Mouse (Mus musculus): ENCODE measurements at regions not wholly inside any gene's neighbourhood (a gene's known extent, or its start where the extent isn't known, plus 50 kb on each side); places are given as distances from the start of the nearest gene placed in this dataset.

GRCm38 (mm10) chr8:116096666-116097065 is 389.1 kb upstream of the Maf start:
- Histone ChIP-seq H3K4me3 (replicated peaks) (no peak overlapping the region), H3K27ac (no peak overlapping the region), H3K9me3 (no peaks in the 10 kb centered on the region), H3K4me2 (no peak overlapping the region), H3K27me3 (replicated peaks) (no peaks in the 10 kb centered on the region), H3K4me1 (no peaks in the 10 kb centered on the region), H3K36me3 (no peaks in the 10 kb centered on the region), H3K9ac (no peak overlapping the region)
- no peak; the same call in 1 of the 2 replicates for ATAC-seq (ENCODE audit: insufficient read depth, low FRiP score, low read depth)
- 17% methylated on average over 3 of the region's 3 CpGs for WGBS

GRCm38 (mm10) chr8:116083156-116083555 is 375.6 kb upstream of the Maf start:
- Histone ChIP-seq H3K27me3 (replicated peaks) (no peaks in the 10 kb centered on the region), H3K9ac (no peak overlapping the region), H3K36me3 (no peaks in the 10 kb centered on the region), H3K4me1 (peaks cover 6% of the 10 kb centered on the region), H3K4me3 (replicated peaks) (no peak overlapping the region), H3K9me3 (no peaks in the 10 kb centered on the region), H3K4me2 (no peak overlapping the region), H3K27ac (no peak overlapping the region)
- WGBS: 88% methylated on average over 2 of the region's 2 CpGs
- no peak for ATAC-seq (ENCODE audit: insufficient read depth, low FRiP score, low read depth)

GRCm38 (mm10) chr8:116078849-116079407 is 371.3 kb upstream of the Maf start:
- no peak overlapping the region for H3K4me2 ChIP-seq
- H3K9ac ChIP-seq: no peak overlapping the region
- 31% methylated on average over 5 of the region's 5 CpGs for WGBS
- peaks cover 6% of the 10 kb centered on the region for H3K4me1 ChIP-seq
- ATAC-seq (ENCODE audit: insufficient read depth, low FRiP score, low read depth): peak; percentile 56; the same call in 1 of the 2 replicates
- H3K36me3 ChIP-seq: no peaks in the 10 kb centered on the region
- H3K4me3 ChIP-seq (replicated peaks): no peak overlapping the region
- peak overlapping the region; percentile 35; the same call in 1 of the 2 replicates for H3K27ac ChIP-seq
- no peaks in the 10 kb centered on the region for H3K27me3 ChIP-seq (replicated peaks)
- no peaks in the 10 kb centered on the region for H3K9me3 ChIP-seq

GRCm38 (mm10) chr8:116071497-116071896 is 363.9 kb upstream of the Maf start:
- Histone ChIP-seq H3K4me3 (replicated peaks) (no peak overlapping the region), H3K27ac (no peak overlapping the region), H3K36me3 (no peaks in the 10 kb centered on the region), H3K27me3 (replicated peaks) (no peaks in the 10 kb centered on the region), H3K9me3 (no peaks in the 10 kb centered on the region), H3K4me1 (no peaks in the 10 kb centered on the region), H3K9ac (no peak overlapping the region), H3K4me2 (no peak overlapping the region)
- no peak for ATAC-seq (ENCODE audit: insufficient read depth, low FRiP score, low read depth)
- WGBS: 92% methylated on average over 7 of the region's 7 CpGs

- no peak overlapping the region for H3K4me2 ChIP-seq
- no peaks in the 10 kb centered on the region for H3K36me3 ChIP-seq
- H3K4me3 ChIP-seq (replicated peaks): no peak overlapping the region
- no peak overlapping the region for H3K9ac ChIP-seq
- no peak for ATAC-seq (ENCODE audit: insufficient read depth, low FRiP score, low read depth)
- H3K9me3 ChIP-seq: no peaks in the 10 kb centered on the region
- no peaks in the 10 kb centered on the region for H3K27me3 ChIP-seq (replicated peaks)
- no peak overlapping the region for H3K27ac ChIP-seq
- no peaks in the 10 kb centered on the region for H3K4me1 ChIP-seq
- 81% methylated on average over 3 of the region's 3 CpGs for WGBS
Observed at GRCm38 (mm10) chr8:116069538-116069937, 361.9 kb upstream of the Maf start.

GRCm38 (mm10) chr8:116067978-116068375 is 360.4 kb upstream of the Maf start:
- no peak overlapping the region for H3K4me3 ChIP-seq (replicated peaks)
- H3K36me3 ChIP-seq: no peaks in the 10 kb centered on the region
- no peak for ATAC-seq (ENCODE audit: insufficient read depth, low FRiP score, low read depth)
- H3K4me2 ChIP-seq: no peak overlapping the region
- WGBS: 90% methylated on average over 5 of the region's 5 CpGs
- H3K9me3 ChIP-seq: no peaks in the 10 kb centered on the region
- no peak overlapping the region for H3K9ac ChIP-seq
- H3K4me1 ChIP-seq: no peaks in the 10 kb centered on the region
- H3K27me3 ChIP-seq (replicated peaks): no peaks in the 10 kb centered on the region
- H3K27ac ChIP-seq: no peak overlapping the region

- no peaks in the 10 kb centered on the region for H3K27me3 ChIP-seq (replicated peaks)
- no peak for ATAC-seq (ENCODE audit: insufficient read depth, low FRiP score, low read depth)
- H3K36me3 ChIP-seq: no peaks in the 10 kb centered on the region
- H3K4me2 ChIP-seq: no peak overlapping the region
- WGBS: 69% methylated on average over 9 of the region's 9 CpGs
- H3K27ac ChIP-seq: no peak overlapping the region
- no peaks in the 10 kb centered on the region for H3K9me3 ChIP-seq
- no peak overlapping the region for H3K9ac ChIP-seq
- no peaks in the 10 kb centered on the region for H3K4me1 ChIP-seq
- H3K4me3 ChIP-seq (replicated peaks): no peak overlapping the region
Observed at GRCm38 (mm10) chr8:116067182-116067977, 359.8 kb upstream of the Maf start.

- Histone ChIP-seq H3K27me3 (replicated peaks) (no peaks in the 10 kb centered on the region), H3K4me1 (no peaks in the 10 kb centered on the region), H3K27ac (no peak overlapping the region), H3K4me2 (no peak overlapping the region), H3K4me3 (replicated peaks) (no peak overlapping the region), H3K9me3 (no peaks in the 10 kb centered on the region), H3K9ac (no peak overlapping the region), H3K36me3 (no peaks in the 10 kb centered on the region)
- ATAC-seq (ENCODE audit: insufficient read depth, low FRiP score, low read depth): no peak
- 89% methylated on average over 7 of the region's 7 CpGs for WGBS
Observed at GRCm38 (mm10) chr8:116065871-116066270, 358.3 kb upstream of the Maf start.

GRCm38 (mm10) chr8:116065327-116065726 is 357.7 kb upstream of the Maf start:
- no peak for ATAC-seq (ENCODE audit: insufficient read depth, low FRiP score, low read depth)
- 90% methylated on average over 7 of the region's 7 CpGs for WGBS

GRCm38 (mm10) chr8:116064562-116064961 is 357.0 kb upstream of the Maf start:
- H3K4me1 ChIP-seq: no peaks in the 10 kb centered on the region
- no peaks in the 10 kb centered on the region for H3K9me3 ChIP-seq
- no peak overlapping the region for H3K9ac ChIP-seq
- no peak overlapping the region for H3K27ac ChIP-seq
- no peaks in the 10 kb centered on the region for H3K27me3 ChIP-seq (replicated peaks)
- H3K36me3 ChIP-seq: no peaks in the 10 kb centered on the region
- H3K4me3 ChIP-seq (replicated peaks): no peak overlapping the region
- ATAC-seq (ENCODE audit: insufficient read depth, low FRiP score, low read depth): no peak
- 86% methylated on average over 11 of the region's 11 CpGs for WGBS
- no peak overlapping the region for H3K4me2 ChIP-seq

More at GRCm38 (mm10) chr8:116065327-116065726, 357.7 kb upstream of the Maf start:
- no peaks in the 10 kb centered on the region for H3K27me3 ChIP-seq (replicated peaks)
- H3K36me3 ChIP-seq: no peaks in the 10 kb centered on the region
- no peak overlapping the region for H3K4me3 ChIP-seq (replicated peaks)
- H3K27ac ChIP-seq: no peak overlapping the region
- no peak overlapping the region for H3K9ac ChIP-seq
- H3K4me2 ChIP-seq: no peak overlapping the region
- no peaks in the 10 kb centered on the region for H3K9me3 ChIP-seq
- H3K4me1 ChIP-seq: no peaks in the 10 kb centered on the region

- no peak overlapping the region for H3K4me2 ChIP-seq
- no peaks in the 10 kb centered on the region for H3K36me3 ChIP-seq
- no peak for ATAC-seq (ENCODE audit: insufficient read depth, low FRiP score, low read depth)
- WGBS: 68% methylated on average over 5 of the region's 5 CpGs
- no peaks in the 10 kb centered on the region for H3K27me3 ChIP-seq (replicated peaks)
- H3K9me3 ChIP-seq: no peaks in the 10 kb centered on the region
- H3K27ac ChIP-seq: peak overlapping the region; percentile 4; the same call in 1 of the 2 replicates
- no peak overlapping the region for H3K9ac ChIP-seq
- no peaks in the 10 kb centered on the region for H3K4me1 ChIP-seq
- H3K4me3 ChIP-seq (replicated peaks): no peak overlapping the region
Observed at GRCm38 (mm10) chr8:116063541-116063940, 355.9 kb upstream of the Maf start.

- 42% methylated on average over 7 of the region's 7 CpGs for WGBS
- ATAC-seq (ENCODE audit: insufficient read depth, low FRiP score, low read depth): peak; percentile 39
- H3K36me3 ChIP-seq: no peaks in the 10 kb centered on the region
- H3K27me3 ChIP-seq (replicated peaks): no peaks in the 10 kb centered on the region
- no peak overlapping the region for H3K4me2 ChIP-seq
- H3K4me1 ChIP-seq: no peaks in the 10 kb centered on the region
- no peak overlapping the region for H3K4me3 ChIP-seq (replicated peaks)
- H3K27ac ChIP-seq: no peak overlapping the region
- H3K9me3 ChIP-seq: no peaks in the 10 kb centered on the region
- no peak overlapping the region for H3K9ac ChIP-seq
Observed at GRCm38 (mm10) chr8:116053483-116053882, 345.9 kb upstream of the Maf start.

All from stomach, embryonic 15.5 days (tissue).